Mouse (Mus musculus) neural tube, embryonic 12.5 days (tissue): ENCODE measurements at regions not wholly inside any gene's neighbourhood (a gene's known extent, or its start where the extent isn't known, plus 50 kb on each side); places are given as distances from the start of the nearest gene placed in this dataset.
A peak's percentile ranks its signal among the peaks of the same experiment; 100 is the strongest.

Experiments
- ATAC-seq: fragments of 200-750 bp; cut with Nextera tagmentation; 2 replicates; pipeline ENCODE4 v1.8.0; 2017; ENCODE audit warnings: low read depth, mild to moderate bottlenecking, moderate TSS enrichment, moderate library complexity; ENCODE audit not compliant: low FRiP score
- H3K27ac ChIP-seq: fragments of 300-500 bp; sonication (generic); 2 replicates; pipeline ENCODE4 v1.5.1; 2016
- H3K27me3 ChIP-seq: fragments of 300-500 bp; sonication (generic); replicated peaks from 2 replicates; pipeline ENCODE4 v1.6.1; 2016; ENCODE audit warnings: mild to moderate bottlenecking
- H3K36me3 ChIP-seq: fragments of 300-500 bp; sonication (generic); 2 replicates; pipeline ENCODE4 v1.6.1; 2016; ENCODE audit warnings: mild to moderate bottlenecking
- H3K4me1 ChIP-seq: fragments of 300-500 bp; sonication (generic); 2 replicates; pipeline ENCODE4 v1.6.1; 2016
- H3K4me2 ChIP-seq: fragments of 300-500 bp; sonication (generic); replicated peaks from 2 replicates; pipeline ENCODE4 v1.6.1; 2016; ENCODE audit warnings: mild to moderate bottlenecking
- H3K4me3 ChIP-seq: fragments of 300-500 bp; sonication (generic); 2 replicates; pipeline ENCODE4 v1.5.1; 2016
- H3K9ac ChIP-seq: fragments of 300-500 bp; sonication (generic); 2 replicates; pipeline ENCODE4 v1.6.1; 2016; ENCODE audit warnings: mild to moderate bottlenecking
- H3K9me3 ChIP-seq: fragments of 300-500 bp; sonication (generic); 2 replicates; pipeline ENCODE4 v1.6.1; 2016; ENCODE audit warnings: mild to moderate bottlenecking
- WGBS: fragments of 180-500 bp; shearing (Covaris S2); methylation state at CpG from one replicate; pipeline ENCODE4 v1.1.7; 2016; 5-methylcytosine and 5-hydroxymethylcytosine counted together

DNA sequence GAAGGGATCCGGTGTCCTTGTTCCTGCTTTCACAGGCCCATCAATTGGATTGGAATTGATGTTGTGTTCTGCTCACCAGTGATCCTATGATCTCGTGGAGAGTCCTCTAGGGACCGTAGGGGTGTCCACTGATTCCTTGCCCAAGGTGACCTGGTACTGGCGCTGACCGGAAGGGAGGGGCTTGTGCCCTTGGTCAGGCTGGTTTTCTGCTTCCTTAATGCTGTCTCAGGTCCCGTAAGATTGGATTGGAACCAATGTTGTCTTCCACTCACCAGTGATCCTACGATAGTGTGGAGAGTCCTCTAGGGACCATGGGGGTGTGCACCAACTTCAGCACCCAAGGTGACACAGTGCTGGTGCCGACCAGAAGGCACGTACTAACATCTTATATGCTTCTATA lies 324.9 kb upstream of the Ptchd4 start:
- Histone ChIP-seq H3K9me3 (no peaks in the 10 kb centered on the region), H3K4me1 (no peaks in the 10 kb centered on the region), H3K4me2 (no peak overlapping the region), H3K27me3 (no peaks in the 10 kb centered on the region), H3K36me3 (no peaks in the 10 kb centered on the region), H3K9ac (no peak overlapping the region), H3K27ac (no peak overlapping the region), H3K4me3 (no peak overlapping the region)
- 89% methylated on average over 9 of the region's 9 CpGs for WGBS
- ATAC-seq: no peak

DNA sequence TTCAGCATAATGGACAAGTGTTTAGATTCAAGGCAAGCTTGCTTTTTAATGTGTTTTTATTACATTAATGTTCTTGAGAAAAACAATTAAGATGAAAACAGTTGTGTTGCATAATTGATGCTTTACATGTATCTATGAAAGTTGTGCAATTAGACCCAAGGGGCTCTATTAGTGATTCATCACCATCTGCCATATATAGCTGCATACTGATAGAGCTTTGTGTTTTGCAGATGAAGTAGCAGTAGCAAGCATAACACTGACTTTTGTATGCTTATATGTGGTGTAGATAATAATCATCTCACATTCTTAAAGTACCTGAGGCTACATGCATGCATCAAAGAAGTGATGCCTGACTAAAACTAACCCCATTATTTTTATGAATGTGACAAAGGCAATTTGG lies 307.3 kb upstream of the Ptchd4 start:
- Histone ChIP-seq H3K36me3 (no peaks in the 10 kb centered on the region), H3K9me3 (no peaks in the 10 kb centered on the region), H3K4me2 (no peak overlapping the region), H3K27ac (no peak overlapping the region), H3K4me3 (no peak overlapping the region), H3K9ac (no peak overlapping the region), H3K4me1 (no peaks in the 10 kb centered on the region), H3K27me3 (no peaks in the 10 kb centered on the region)
- no peak for ATAC-seq

DNA sequence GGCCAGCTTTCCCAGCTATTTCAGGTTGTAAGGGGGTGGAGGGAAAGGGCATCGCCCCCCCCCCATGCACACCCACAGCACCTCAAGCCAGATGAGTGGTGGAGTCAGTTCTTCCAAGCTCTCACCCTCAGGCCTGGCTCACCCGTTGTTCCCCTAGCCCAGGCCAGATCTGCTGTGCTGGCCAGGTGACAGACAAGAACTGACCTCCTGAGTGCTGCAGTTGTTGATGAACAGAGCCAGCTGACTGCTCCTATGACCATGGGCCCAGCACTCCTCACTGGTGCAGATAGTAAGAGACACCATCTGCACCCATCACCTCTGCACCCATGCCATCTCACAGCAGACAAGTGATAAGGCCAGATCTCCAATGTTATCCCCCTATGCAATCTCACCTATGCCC lies 291.5 kb upstream of the Ptchd4 start:
- Histone ChIP-seq H3K27ac (no peak overlapping the region), H3K27me3 (no peaks in the 10 kb centered on the region), H3K9ac (no peak overlapping the region), H3K36me3 (no peaks in the 10 kb centered on the region), H3K9me3 (no peaks in the 10 kb centered on the region), H3K4me2 (no peak overlapping the region), H3K4me3 (no peak overlapping the region), H3K4me1 (no peaks in the 10 kb centered on the region)
- 82% methylated on average over 2 of the region's 2 CpGs for WGBS
- no peak for ATAC-seq

DNA sequence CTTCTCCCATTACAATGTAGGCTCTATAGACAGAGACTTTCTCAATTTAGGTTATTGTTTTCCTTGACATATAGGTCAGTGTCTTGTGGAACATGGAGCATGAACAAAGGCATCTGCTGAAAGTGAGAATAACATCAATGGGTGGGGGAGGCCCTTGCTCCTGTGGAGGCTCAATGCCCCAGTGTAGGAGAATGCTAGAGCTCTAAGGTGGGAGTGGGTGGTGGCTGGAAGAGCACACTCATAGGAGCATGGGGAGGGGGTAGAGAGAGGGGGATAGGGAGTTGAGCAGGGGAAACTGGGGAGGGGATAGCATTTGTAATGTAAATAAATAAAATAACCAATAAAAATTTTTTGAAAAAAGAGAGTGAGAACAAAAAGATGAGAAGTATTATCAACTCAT lies 288.5 kb upstream of the Ptchd4 start:
- H3K9ac ChIP-seq: no peak overlapping the region
- H3K27me3 ChIP-seq: no peaks in the 10 kb centered on the region
- H3K36me3 ChIP-seq: no peaks in the 10 kb centered on the region
- ATAC-seq: no peak
- no peak overlapping the region for H3K4me3 ChIP-seq
- H3K27ac ChIP-seq: no peak overlapping the region
- no peak overlapping the region for H3K4me2 ChIP-seq
- no peaks in the 10 kb centered on the region for H3K9me3 ChIP-seq
- H3K4me1 ChIP-seq: no peaks in the 10 kb centered on the region

DNA sequence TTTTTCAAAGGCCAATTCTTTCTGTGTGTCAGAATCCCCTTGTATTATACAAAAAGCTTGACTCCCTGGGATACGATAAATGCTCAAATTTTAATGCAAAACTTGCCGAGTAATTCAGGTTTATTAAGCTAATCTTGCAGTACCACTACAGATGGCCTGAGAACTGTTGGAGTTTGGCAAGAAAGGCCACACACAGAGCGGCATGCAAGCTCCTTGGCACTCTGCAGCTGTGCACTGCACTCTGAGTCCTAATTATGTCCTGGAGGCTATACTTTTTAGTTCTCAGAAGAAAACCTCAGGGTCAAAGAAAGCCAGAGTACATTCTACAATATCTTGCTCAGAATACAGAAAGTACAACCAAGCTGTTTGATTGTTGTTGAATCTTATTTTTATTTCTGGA lies 286.3 kb upstream of the Ptchd4 start:
- no peak for ATAC-seq
- Histone ChIP-seq H3K4me3 (no peak overlapping the region), H3K9me3 (no peaks in the 10 kb centered on the region), H3K27ac (no peak overlapping the region), H3K36me3 (no peaks in the 10 kb centered on the region), H3K9ac (no peak overlapping the region), H3K27me3 (no peaks in the 10 kb centered on the region), H3K4me2 (no peak overlapping the region), H3K4me1 (no peaks in the 10 kb centered on the region)
- WGBS: 67% methylated on average over 3 of the region's 3 CpGs

DNA sequence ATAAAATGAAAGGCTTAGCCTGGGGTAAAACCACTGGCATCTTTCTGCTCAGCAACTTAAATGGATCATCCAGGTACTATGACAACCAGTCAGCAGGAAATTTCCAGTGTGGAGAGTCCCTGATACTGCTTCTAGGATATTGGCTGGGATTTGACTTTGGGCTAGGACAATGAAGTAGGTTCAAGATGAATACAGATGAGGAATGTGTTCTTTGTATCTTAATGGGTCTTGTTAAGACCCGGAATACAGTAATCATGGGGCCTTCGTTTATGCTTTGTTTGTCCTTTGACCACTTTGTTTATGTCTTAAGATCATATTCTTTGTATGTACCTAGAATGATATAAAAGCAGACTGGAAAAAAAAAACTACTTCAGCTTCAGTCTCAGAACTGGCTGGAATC lies 278.7 kb upstream of the Ptchd4 start:
- Histone ChIP-seq H3K9ac (no peak overlapping the region), H3K4me2 (no peak overlapping the region), H3K27ac (no peak overlapping the region), H3K27me3 (no peaks in the 10 kb centered on the region), H3K4me1 (no peaks in the 10 kb centered on the region), H3K9me3 (no peaks in the 10 kb centered on the region), H3K4me3 (no peak overlapping the region), H3K36me3 (no peaks in the 10 kb centered on the region)
- WGBS: 88% methylated on average over 2 of the region's 2 CpGs
- ATAC-seq: no peak

DNA sequence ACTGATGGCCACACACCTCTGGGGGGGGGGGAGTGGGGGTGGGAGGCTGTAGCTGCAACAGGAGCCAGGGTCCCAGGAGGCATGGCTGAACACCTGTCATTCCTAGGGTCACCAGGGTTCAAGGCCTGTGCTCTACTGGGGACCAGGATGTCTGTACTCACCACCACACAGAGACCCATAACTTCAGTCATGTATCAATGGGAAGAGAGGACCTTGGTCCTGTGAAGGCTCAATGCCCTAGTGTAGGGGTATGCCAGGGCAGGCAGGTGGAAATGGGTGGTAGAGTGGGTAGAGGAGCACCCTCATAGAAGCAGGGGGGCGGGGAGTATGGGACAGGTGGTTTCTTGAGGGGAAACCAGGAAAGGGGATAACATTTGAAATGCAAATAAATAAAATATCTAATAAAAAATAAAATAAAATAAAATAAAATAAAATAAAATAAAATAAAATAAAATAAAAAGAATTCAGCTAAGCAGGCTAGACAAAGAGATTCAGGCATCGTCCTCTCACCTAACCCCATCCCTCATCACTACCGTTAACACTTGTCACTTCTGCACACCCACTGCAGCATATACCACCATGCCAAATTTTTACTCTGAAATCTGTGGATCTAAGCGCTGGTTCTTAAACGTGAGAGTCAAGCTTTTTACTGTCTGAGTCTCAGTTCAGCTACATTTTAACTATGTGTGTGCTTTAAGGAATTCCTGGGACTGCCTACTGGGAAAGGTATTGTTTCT lies 265.8 kb upstream of the Ptchd4 start:
- Histone ChIP-seq H3K4me2 (no peak overlapping the region), H3K4me1 (no peaks in the 10 kb centered on the region), H3K27ac (no peak overlapping the region), H3K9ac (no peak overlapping the region), H3K4me3 (no peak overlapping the region), H3K9me3 (no peaks in the 10 kb centered on the region), H3K27me3 (no peaks in the 10 kb centered on the region), H3K36me3 (no peaks in the 10 kb centered on the region)
- WGBS: 78% methylated on average over 5 of the region's 5 CpGs
- no peak for ATAC-seq

DNA sequence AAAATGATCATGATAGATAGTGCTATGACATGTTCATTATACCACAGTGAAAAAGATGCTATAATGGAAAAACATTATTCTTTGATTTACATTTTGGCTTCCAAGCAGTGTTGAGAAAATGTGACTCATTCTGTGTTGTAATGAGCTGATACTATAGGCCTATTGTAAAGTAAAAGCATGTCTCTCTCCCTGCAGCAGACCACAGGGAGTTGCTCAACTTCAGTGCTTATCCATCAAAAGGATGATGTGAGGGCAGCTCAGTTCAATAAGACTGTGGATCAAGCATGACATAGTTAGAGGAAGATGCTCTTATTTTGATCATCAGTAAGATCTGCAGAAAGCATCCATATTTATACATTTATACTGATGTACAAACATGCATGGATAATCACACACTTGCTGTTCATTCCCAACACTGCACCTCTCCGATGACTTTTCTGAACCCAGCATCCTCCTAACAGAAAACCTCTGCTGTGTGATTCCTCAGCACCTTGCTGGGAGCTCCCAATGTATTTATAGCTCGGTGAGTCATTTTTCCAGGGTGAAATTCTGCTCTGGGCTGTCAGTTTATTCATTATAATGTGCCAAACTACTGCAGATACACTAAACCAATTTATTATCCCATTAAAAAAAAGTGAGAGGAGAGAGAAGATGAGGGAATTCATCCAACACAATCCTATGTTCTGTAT lies 224.8 kb upstream of the Ptchd4 start:
- H3K4me3 ChIP-seq: no peak overlapping the region
- no peaks in the 10 kb centered on the region for H3K9me3 ChIP-seq
- no peaks in the 10 kb centered on the region for H3K4me1 ChIP-seq
- no peaks in the 10 kb centered on the region for H3K36me3 ChIP-seq
- no peak overlapping the region for H3K9ac ChIP-seq
- 70% methylated on average over 2 of the region's 2 CpGs for WGBS
- H3K4me2 ChIP-seq: no peak overlapping the region
- no peak for ATAC-seq
- H3K27me3 ChIP-seq: no peaks in the 10 kb centered on the region
- no peak overlapping the region for H3K27ac ChIP-seq

DNA sequence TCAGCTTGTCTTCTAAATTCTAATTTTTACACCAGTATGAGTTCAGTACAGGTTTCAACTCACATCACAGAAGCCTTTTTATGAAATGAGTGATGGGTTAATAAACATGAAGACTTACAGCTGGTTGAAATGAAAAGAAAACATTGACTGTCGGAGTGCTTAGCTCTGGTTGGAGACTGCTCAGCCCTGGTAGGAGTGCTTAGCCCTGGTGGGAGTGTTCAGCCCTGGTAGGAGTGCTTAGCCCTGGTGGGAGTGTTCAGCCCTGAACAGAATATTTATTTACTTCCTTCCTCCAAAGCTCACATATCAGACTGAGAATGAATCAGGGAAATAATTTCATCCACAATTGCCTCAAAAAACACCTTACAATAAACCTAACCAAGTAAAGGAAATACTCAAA lies 202.1 kb upstream of the Ptchd4 start:
- H3K36me3 ChIP-seq: no peaks in the 10 kb centered on the region
- H3K4me2 ChIP-seq: no peak overlapping the region
- no peaks in the 10 kb centered on the region for H3K9me3 ChIP-seq
- H3K9ac ChIP-seq: no peak overlapping the region
- no peaks in the 10 kb centered on the region for H3K4me1 ChIP-seq
- ATAC-seq: no peak
- H3K27ac ChIP-seq: no peak overlapping the region
- no peak overlapping the region for H3K4me3 ChIP-seq
- H3K27me3 ChIP-seq: no peaks in the 10 kb centered on the region
- WGBS: 70% methylated on average over 1 of the region's 1 CpGs

DNA sequence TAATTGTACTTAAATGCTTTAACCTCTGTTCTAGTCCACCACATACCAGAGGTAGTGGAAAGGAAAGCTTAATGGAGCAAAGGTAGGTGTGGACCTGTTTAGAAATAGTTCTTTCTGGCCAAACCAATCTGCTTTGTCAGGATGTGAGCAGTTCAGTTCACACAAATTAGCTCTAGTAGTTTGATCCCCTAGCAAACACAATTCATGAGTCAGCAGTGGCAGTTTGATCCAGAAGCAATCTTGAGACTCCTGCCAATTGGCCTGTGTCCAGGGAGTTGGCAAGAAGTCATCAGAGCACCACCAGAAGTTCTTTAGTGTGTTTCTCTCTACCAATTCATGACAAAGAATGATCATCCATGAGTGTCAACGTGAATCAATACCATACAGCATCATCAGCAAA lies 195.0 kb upstream of the Ptchd4 start:
- Histone ChIP-seq H3K9me3 (no peaks in the 10 kb centered on the region), H3K4me1 (no peaks in the 10 kb centered on the region), H3K27me3 (no peaks in the 10 kb centered on the region), H3K4me2 (no peak overlapping the region), H3K27ac (no peak overlapping the region), H3K36me3 (no peaks in the 10 kb centered on the region), H3K9ac (no peak overlapping the region), H3K4me3 (no peak overlapping the region)
- 89% methylated on average over 1 of the region's 1 CpGs for WGBS
- ATAC-seq: no peak

DNA sequence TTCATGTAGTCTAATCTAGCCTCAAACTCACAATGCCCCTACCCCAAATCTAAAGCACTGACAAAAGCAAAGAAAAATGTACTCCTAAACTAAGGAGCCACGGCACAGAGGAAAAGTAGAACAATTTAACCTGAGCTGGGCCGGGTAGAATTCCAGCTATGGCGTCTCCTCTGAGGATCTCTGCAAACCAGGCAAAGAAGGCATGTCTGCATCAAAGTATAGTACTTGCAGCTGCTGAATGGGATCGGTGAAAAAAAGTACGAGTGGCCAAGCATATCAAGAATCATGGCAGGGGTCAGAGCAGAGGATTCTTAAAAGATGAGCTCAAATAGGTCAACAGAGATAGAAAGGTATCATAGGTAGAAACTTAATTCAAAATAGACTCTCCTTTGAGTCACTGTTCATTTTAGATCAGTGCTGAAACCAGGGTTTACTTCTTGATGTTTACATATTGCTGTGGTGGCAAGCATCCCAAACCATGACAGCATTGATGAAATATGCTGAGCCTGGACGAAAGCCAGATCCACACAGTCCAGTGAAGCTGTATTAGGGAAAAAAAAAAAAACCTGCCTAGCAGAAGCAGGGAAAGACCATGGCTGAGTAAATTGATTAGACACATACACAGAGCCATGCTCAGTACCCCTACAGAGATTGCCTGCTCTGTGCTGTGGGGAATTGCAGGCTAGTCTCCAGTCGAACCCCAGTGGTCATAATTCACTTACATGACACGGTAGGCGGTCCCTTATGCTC lies 189.1 kb upstream of the Ptchd4 start:
- ATAC-seq: peak; percentile 63; the same call in 1 of the 2 replicates
- Histone ChIP-seq H3K27ac (no peak overlapping the region), H3K4me3 (no peak overlapping the region), H3K9ac (no peak overlapping the region), H3K27me3 (no peaks in the 10 kb centered on the region), H3K4me1 (no peaks in the 10 kb centered on the region), H3K4me2 (no peak overlapping the region), H3K9me3 (no peaks in the 10 kb centered on the region), H3K36me3 (no peaks in the 10 kb centered on the region)
- 64% methylated on average over 9 of the region's 9 CpGs for WGBS

DNA sequence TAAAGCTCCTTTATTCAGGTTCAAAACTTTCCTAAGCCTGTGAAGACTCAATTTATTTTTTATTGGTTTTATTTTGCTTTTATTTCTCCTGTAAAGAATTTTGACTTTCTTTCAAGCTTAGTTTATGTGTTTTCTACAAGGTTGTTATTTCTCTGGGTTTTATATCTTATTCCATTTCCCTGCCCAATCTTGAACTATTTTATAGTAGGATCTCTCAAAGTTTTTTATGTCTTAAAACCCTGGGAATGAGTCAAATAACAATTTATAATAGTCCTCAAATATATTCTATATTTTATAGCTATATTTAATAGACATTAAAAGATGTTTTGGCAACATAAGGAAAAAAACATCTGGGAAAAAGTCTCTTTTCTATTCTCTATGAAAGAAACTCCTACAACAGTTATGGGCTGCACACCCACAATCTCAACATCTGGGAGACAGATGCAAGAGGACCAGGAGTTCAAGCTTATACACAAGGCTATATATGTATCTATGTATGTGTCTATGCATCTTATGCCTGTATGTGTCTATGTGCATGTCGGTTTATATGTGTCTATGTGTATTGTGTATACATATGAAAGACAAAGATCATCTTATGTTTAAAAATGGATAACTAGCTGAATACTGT lies 146.2 kb upstream of the Ptchd4 start:
- no peaks in the 10 kb centered on the region for H3K9me3 ChIP-seq
- no peak overlapping the region for H3K4me2 ChIP-seq
- H3K27ac ChIP-seq: no peak overlapping the region
- H3K4me1 ChIP-seq: no peaks in the 10 kb centered on the region
- ATAC-seq: no peak
- no peaks in the 10 kb centered on the region for H3K27me3 ChIP-seq
- 96% methylated on average over 1 of the region's 1 CpGs for WGBS
- H3K36me3 ChIP-seq: no peaks in the 10 kb centered on the region
- H3K4me3 ChIP-seq: no peak overlapping the region
- H3K9ac ChIP-seq: no peak overlapping the region
